Mouse (Mus musculus): ENCODE results near the gene Hist1h4h. TPM values are rescaled to one million over a fixed set of nuclear protein-coding genes. Genes with fewer than 3 reads are reported as not detected.
"Not testable (repeated sequence)": the region's sequence is repeated elsewhere in the genome, so short reads cannot be mapped to it uniquely, and the experiment has no call there.

The Hist1h4h gene
- polyA plus RNA-seq, 1 experiment from 2014 or later, result 5.9 TPM

- peak within 1 kb of the TSS; percentile 62 for H3K4me3 ChIP-seq (replicated peaks)
- ATAC-seq (ENCODE audit: low read depth), result peak; percentile 29
- peak; percentile 83 for DNase-seq
Measured at GRCm38 (mm10) chr13:23575271-23575851, 44.5 kb downstream of the Hist1h4h start, which contains the start of gene Hist1h3d. TSS of gene Hist1h3d (plus strand) at chr13:23575763.

GRCm38 (mm10) chr13:23575864-23576313 lies 45.0 kb downstream of the Hist1h4h start:
- peak overlapping the region; percentile 97 for H3K27ac ChIP-seq
- H3K4me2 ChIP-seq, result peak overlapping the region; percentile 74
- H3K9ac ChIP-seq, result peak overlapping the region; percentile 83
- not testable (repeated sequence) for DNase-seq; H3K36me3 ChIP-seq; ATAC-seq (ENCODE audit: low read depth); H3K27me3 ChIP-seq; H3K9me3 ChIP-seq (replicated peaks)
- H3K4me1 ChIP-seq (replicated peaks), result peaks cover 47% of the 10 kb centered on the region
- WGBS (ENCODE audit: insufficient replicate concordance), result under 1% methylated on average over 11 of the region's 40 CpGs
- peak overlapping the region; percentile 62 for H3K4me3 ChIP-seq (replicated peaks)

More at GRCm38 (mm10) chr13:23575271-23575851, 44.5 kb downstream of the Hist1h4h start, which contains the start of gene Hist1h3d:
- WGBS (ENCODE audit: insufficient replicate concordance), result under 1% methylated on average over 18 of the region's 18 CpGs
- Histone ChIP-seq H3K27ac (peak within 1 kb of the TSS; percentile 97), H3K4me1 (replicated peaks) (peaks cover 43% of the 10 kb centered on the region), H3K27me3 (no peaks in the 10 kb centered on the region), H3K4me2 (peak within 1 kb of the TSS; percentile 74), H3K9ac (peak within 1 kb of the TSS; percentile 83), H3K36me3 (no peaks in the 10 kb centered on the region), H3K9me3 (replicated peaks) (no peaks in the 10 kb centered on the region)

GRCm38 (mm10) chr13:23576351-23576881 lies 45.6 kb downstream of the Hist1h4h start:
- Histone ChIP-seq H3K4me1 (replicated peaks) (peaks cover 51% of the 10 kb centered on the region), H3K4me2 (peak overlapping the region; percentile 74), H3K9ac (peak overlapping the region; percentile 83), H3K27ac (peak overlapping the region; percentile 97), H3K36me3 (no peaks in the 10 kb centered on the region), H3K9me3 (replicated peaks) (no peaks in the 10 kb centered on the region), H3K4me3 (replicated peaks) (peak overlapping the region; percentile 62), H3K27me3 (no peaks in the 10 kb centered on the region)
- ATAC-seq (ENCODE audit: low read depth) (no peak), DNase-seq (no peak)
- WGBS (ENCODE audit: insufficient replicate concordance), result 7% methylated on average over 7 of the region's 7 CpGs

- Histone ChIP-seq H3K4me3 (replicated peaks) (peak overlapping the region; percentile 62), H3K4me2 (peak overlapping the region; percentile 74), H3K27me3 (no peaks in the 10 kb centered on the region), H3K9me3 (replicated peaks) (no peaks in the 10 kb centered on the region), H3K9ac (peak overlapping the region; percentile 83), H3K4me1 (replicated peaks) (peaks cover 55% of the 10 kb centered on the region), H3K36me3 (no peaks in the 10 kb centered on the region), H3K27ac (peak overlapping the region; percentile 97)
- ATAC-seq (ENCODE audit: low read depth), result no peak
- WGBS (ENCODE audit: insufficient replicate concordance), result 34% methylated on average over 6 of the region's 6 CpGs
- DNase-seq, result no peak
Measured at GRCm38 (mm10) chr13:23576906-23577639, 46.2 kb downstream of the Hist1h4h start.

GRCm38 (mm10) chr13:23577835-23578234 lies 47.0 kb downstream of the Hist1h4h start:
- Histone ChIP-seq H3K27ac (peak overlapping the region; percentile 97), H3K4me1 (replicated peaks) (peaks cover 57% of the 10 kb centered on the region), H3K9me3 (replicated peaks) (no peaks in the 10 kb centered on the region), H3K36me3 (no peaks in the 10 kb centered on the region), H3K27me3 (no peaks in the 10 kb centered on the region), H3K9ac (peak overlapping the region; percentile 83), H3K4me2 (peak overlapping the region; percentile 50), H3K4me3 (replicated peaks) (no peak overlapping the region)
- no peak for DNase-seq
- WGBS (ENCODE audit: insufficient replicate concordance), result 79% methylated on average over 1 of the region's 1 CpGs
- ATAC-seq (ENCODE audit: low read depth), result no peak

Small RNA genes lying within 50 kb of the gene (microRNA-seq; reads per million reads assigned to microRNA genes)
- not detected for gene Gm44297
- not detected for gene Gm44359
- not detected for gene Gm44394
- gene n-TStga1, result 5.3 reads per million, percentile 13 among the genes with 10 or more reads in this experiment

Other genes starting within 250 kb of the Hist1h4h start
- 15.2 and 20.1 TPM in 2 replicates for gene Zfp322a, start 161.8 kb upstream of the Hist1h4h start, polyA plus RNA-seq (2015; fragmentation: Nextera tagmentation; extraction: Ambion mirVana)
- 8.3 and 9.1 TPM in 2 replicates for gene Abt1, start 107.2 kb upstream of the Hist1h4h start, polyA plus RNA-seq (2015; fragmentation: Nextera tagmentation; extraction: Ambion mirVana)
- 1.5 and 2.0 TPM in 2 replicates for gene Btn1a1, start 65.1 kb upstream of the Hist1h4h start, polyA plus RNA-seq (2015; fragmentation: Nextera tagmentation; extraction: Ambion mirVana)
- not detected in 2 replicates for gene Btn2a2, start 42.2 kb upstream of the Hist1h4h start, polyA plus RNA-seq (2015; fragmentation: Nextera tagmentation; extraction: Ambion mirVana)
- gene Hist1h2af, start 2.9 kb downstream of the Hist1h4h start, polyA plus RNA-seq (2015; fragmentation: Nextera tagmentation; extraction: Ambion mirVana), result 7.7 and 13.6 TPM in 2 replicates
- gene Hist1h3g, start 4.4 kb downstream of the Hist1h4h start, polyA plus RNA-seq (2015; fragmentation: Nextera tagmentation; extraction: Ambion mirVana), result 10.3 and 17.1 TPM in 2 replicates
- gene Hist1h2bh, start 12.3 kb downstream of the Hist1h4h start, polyA plus RNA-seq (2015; fragmentation: Nextera tagmentation; extraction: Ambion mirVana), result 1.7 TPM in 2 replicates
- gene Hist1h3f, start 13.0 kb downstream of the Hist1h4h start, polyA plus RNA-seq (2015; fragmentation: Nextera tagmentation; extraction: Ambion mirVana), result 1.1 and 2.1 TPM in 2 replicates
- 0.98 and 4.2 TPM in 2 replicates for gene Hist1h4f, start 20.6 kb downstream of the Hist1h4h start, polyA plus RNA-seq (2015; fragmentation: Nextera tagmentation; extraction: Ambion mirVana)
- gene Hist1h1d, start 22.2 kb downstream of the Hist1h4h start, polyA plus RNA-seq (2015; fragmentation: Nextera tagmentation; extraction: Ambion mirVana), result 0.75 and 0.93 TPM in 2 replicates
- gene Hist1h3e, start 31.3 kb downstream of the Hist1h4h start, polyA plus RNA-seq (2015; fragmentation: Nextera tagmentation; extraction: Ambion mirVana), result 4.4 and 6.8 TPM in 2 replicates
- gene Hist1h2ae, start 40.2 kb downstream of the Hist1h4h start, polyA plus RNA-seq (2015; fragmentation: Nextera tagmentation; extraction: Ambion mirVana), result 95.0 and 121 TPM in 2 replicates
- 6.5 and 14.1 TPM in 2 replicates for gene Hist1h2bg, start 40.3 kb downstream of the Hist1h4h start, polyA plus RNA-seq (2015; fragmentation: Nextera tagmentation; extraction: Ambion mirVana)
- 5.0 and 12.7 TPM in 2 replicates for gene Hist1h2bf, start 43.1 kb downstream of the Hist1h4h start, polyA plus RNA-seq (2015; fragmentation: Nextera tagmentation; extraction: Ambion mirVana)
- 1.2 and 4.3 TPM in 2 replicates for gene Hist1h2ad, start 43.3 kb downstream of the Hist1h4h start, polyA plus RNA-seq (2015; fragmentation: Nextera tagmentation; extraction: Ambion mirVana)
- gene Hist1h3d, start 44.7 kb downstream of the Hist1h4h start, polyA plus RNA-seq (2015; fragmentation: Nextera tagmentation; extraction: Ambion mirVana), result 5.9 and 7.2 TPM in 2 replicates
- 116 and 152 TPM in 2 replicates for gene Hist1h4d, start 50.5 kb downstream of the Hist1h4h start, polyA plus RNA-seq (2015; fragmentation: Nextera tagmentation; extraction: Ambion mirVana)
- gene Hist1h2be, start 90.1 kb downstream of the Hist1h4h start, polyA plus RNA-seq (2015; fragmentation: Nextera tagmentation; extraction: Ambion mirVana), result 1.3 and 2.0 TPM in 2 replicates
- gene Hist1h1e, start 91.5 kb downstream of the Hist1h4h start, polyA plus RNA-seq (2015; fragmentation: Nextera tagmentation; extraction: Ambion mirVana), result 24.3 and 26.2 TPM in 2 replicates
- gene Hist1h2ac, start 152.9 kb downstream of the Hist1h4h start, polyA plus RNA-seq (2015; fragmentation: Nextera tagmentation; extraction: Ambion mirVana), result 0.89 and 1.0 TPM in 2 replicates
- 81.2 and 88.9 TPM in 2 replicates for gene Hist1h2bc, start 153.1 kb downstream of the Hist1h4h start, polyA plus RNA-seq (2015; fragmentation: Nextera tagmentation; extraction: Ambion mirVana)
- not detected in 2 replicates for gene Hist1h1t, start 164.8 kb downstream of the Hist1h4h start, polyA plus RNA-seq (2015; fragmentation: Nextera tagmentation; extraction: Ambion mirVana)
- gene Hist1h4c, start 167.4 kb downstream of the Hist1h4h start, polyA plus RNA-seq (2015; fragmentation: Nextera tagmentation; extraction: Ambion mirVana), result 5.4 and 8.6 TPM in 2 replicates
- 6.6 and 8.8 TPM in 2 replicates for gene Hfe, start 179.8 kb downstream of the Hist1h4h start, polyA plus RNA-seq (2015; fragmentation: Nextera tagmentation; extraction: Ambion mirVana)
- gene Hist1h1c, start 207.8 kb downstream of the Hist1h4h start, polyA plus RNA-seq (2015; fragmentation: Nextera tagmentation; extraction: Ambion mirVana), result 60.3 and 72.2 TPM in 2 replicates
- gene Hist1h3c, start 214.6 kb downstream of the Hist1h4h start, polyA plus RNA-seq (2015; fragmentation: Nextera tagmentation; extraction: Ambion mirVana), result 5.2 and 5.9 TPM in 2 replicates
- 3.9 and 5.6 TPM in 2 replicates for gene Hist1h2bb, start 215.7 kb downstream of the Hist1h4h start, polyA plus RNA-seq (2015; fragmentation: Nextera tagmentation; extraction: Ambion mirVana)
- 54.0 and 76.2 TPM in 2 replicates for gene Hist1h2ab, start 220.1 kb downstream of the Hist1h4h start, polyA plus RNA-seq (2015; fragmentation: Nextera tagmentation; extraction: Ambion mirVana)
- 10.4 and 29.5 TPM in 2 replicates for gene Hist1h3b, start 221.2 kb downstream of the Hist1h4h start, polyA plus RNA-seq (2015; fragmentation: Nextera tagmentation; extraction: Ambion mirVana)
- gene Hist1h4b, start 226.0 kb downstream of the Hist1h4h start, polyA plus RNA-seq (2015; fragmentation: Nextera tagmentation; extraction: Ambion mirVana), result 3.7 and 5.5 TPM in 2 replicates
- gene Hist1h4a, start 230.2 kb downstream of the Hist1h4h start, polyA plus RNA-seq (2015; fragmentation: Nextera tagmentation; extraction: Ambion mirVana), result 0.86 TPM in 1 of 2 replicates, not detected in the other
- 3.2 and 8.3 TPM in 2 replicates for gene Hist1h3a, start 231.3 kb downstream of the Hist1h4h start, polyA plus RNA-seq (2015; fragmentation: Nextera tagmentation; extraction: Ambion mirVana)
- gene Hist1h1a, start 232.6 kb downstream of the Hist1h4h start, polyA plus RNA-seq (2015; fragmentation: Nextera tagmentation; extraction: Ambion mirVana), result 4.3 and 8.1 TPM in 2 replicates
- 0.14 TPM in 1 of 2 replicates, not detected in the other for gene Trim38, start 238.9 kb downstream of the Hist1h4h start, polyA plus RNA-seq (2015; fragmentation: Nextera tagmentation; extraction: Ambion mirVana)

Data from liver, embryonic 13.5 days (tissue).